8 mouse cellular contexts compared by ENCODE assay signal in genomic region chr7:45016761-45017160, GRCm38 (mm10). TPM values are rescaled to one million over a fixed set of nuclear protein-coding genes. Genes with fewer than 3 reads are reported as not detected.
A peak's percentile ranks its signal among the peaks of the same experiment; 100 is the strongest.
DNase-seq lines count a peak whose midpoint lies in the region; ATAC-seq and TF ChIP-seq lines count a peak whose summit lies in the region.

No protein-coding gene starts in this region.

- peak overlapping the region; percentile 96 for H3K9ac ChIP-seq in liver, embryonic 13.5 days

- H3K4me3 ChIP-seq in erythroblast, embryonic 14.5 days (replicated peaks), result peak overlapping the region; percentile 87
- peak overlapping the region; percentile 63 for H3K4me3 ChIP-seq in thymus, adult 2 months (ENCODE audit: control insufficient read depth, insufficient read depth, low read length)
- H3K4me3 ChIP-seq in liver, embryonic 13.5 days (replicated peaks), result peak overlapping the region; percentile 92

- TF ChIP-seq POLR2A in thymus, adult 2 months (IDR thresholded peaks at IDR 0.05; ENCODE audit: control insufficient read depth, extremely low read depth, insufficient read depth, low read length, poor library complexity), result no peak

- no peak for DNase-seq in thymus, adult 2 months
- DNase-seq in thymus, adult 18-20 months, result no peak
- DNase-seq in liver, embryonic 13.5 days, result no peak
- no peak for DNase-seq in left cerebral cortex, adult 9 months (ENCODE audit: low spot score in 2 of 2)
- DNase-seq in gastrocnemius, postnatal 14 days, result no peak
- no peak for DNase-seq in spleen, adult 18-20 months

- ATAC-seq in erythroblast, adult 5-6 weeks (replicated peaks; ENCODE audit: low FRiP score, poor library complexity, severe bottlenecking), result no peak
- ATAC-seq in liver, embryonic 13.5 days (ENCODE audit: low read depth), result no peak

- H3K27me3 ChIP-seq in erythroblast, embryonic 14.5 days (ENCODE audit: control insufficient read depth), result peaks cover 38% of the 10 kb centered on the region
- H3K27me3 ChIP-seq in thymus, adult 2 months (ENCODE audit: control insufficient read depth, insufficient read depth, low read length), result no peaks in the 10 kb centered on the region
- peaks cover 33% of the 10 kb centered on the region for H3K27me3 ChIP-seq in liver, embryonic 13.5 days

- intact Hi-C loops in gastrocnemius, postnatal 14 days (cut with DNase I; ENCODE audit: low total_unique reads), result no loop called here

- peak overlapping the region; percentile 64; the same call in 1 of the 2 replicates for H3K27ac ChIP-seq in thymus, adult 2 months (ENCODE audit: control insufficient read depth, insufficient read depth, low read length)
- H3K27ac ChIP-seq in liver, embryonic 13.5 days, result peak overlapping the region; percentile 97

- H3K4me2 ChIP-seq in liver, embryonic 13.5 days, result peak overlapping the region; percentile 97

- H3K36me3 ChIP-seq in erythroblast, embryonic 14.5 days (ENCODE audit: control insufficient read depth), result peaks cover 26% of the 10 kb centered on the region
- peaks cover 8% of the 10 kb centered on the region; the same call in 1 of the 2 replicates for H3K36me3 ChIP-seq in thymus, adult 2 months (ENCODE audit: control insufficient read depth, insufficient read depth, low read length)
- H3K36me3 ChIP-seq in liver, embryonic 13.5 days, result peaks cover 23% of the 10 kb centered on the region

- TF ChIP-seq CTCF in thymus, adult 2 months (IDR thresholded peaks at IDR 0.05; ENCODE audit: borderline replicate concordance, control insufficient read depth, extremely low read depth, insufficient read depth, low read length, poor library complexity), result no peak

- WGBS in thymus, adult 2 months, result 0% methylated on average over 4 of the region's 4 CpGs
- under 1% methylated on average over 4 of the region's 4 CpGs for WGBS in liver, embryonic 13.5 days (ENCODE audit: insufficient replicate concordance)

- peaks cover 68% of the 10 kb centered on the region for H3K4me1 ChIP-seq in erythroblast, embryonic 14.5 days (ENCODE audit: control insufficient read depth)
- peaks cover 3% of the 10 kb centered on the region for H3K4me1 ChIP-seq in thymus, adult 2 months (replicated peaks; ENCODE audit: control insufficient read depth, insufficient read depth, low read length)
- H3K4me1 ChIP-seq in liver, embryonic 13.5 days (replicated peaks), result peaks cover 60% of the 10 kb centered on the region

- no peaks in the 10 kb centered on the region for H3K9me3 ChIP-seq in erythroblast, embryonic 14.5 days (ENCODE audit: control insufficient read depth, low read length)
- no peaks in the 10 kb centered on the region for H3K9me3 ChIP-seq in liver, embryonic 13.5 days (replicated peaks)

RNA-seq across cellular contexts. Expression of gene Scaf1, which starts 0.6 kb away (rescaled TPM):
- polyA plus RNA-seq in erythroblast, embryonic 14.5 days (2012), result 29.6 and 31.0 TPM in 2 replicates
- total RNA-seq in erythroblast, adult 5-6 weeks (2015; ENCODE audit: low replicate concordance), result 7.9 and 10.7 TPM in 2 replicates
- total RNA-seq in erythroblast, adult 5-6 weeks (2017; ENCODE audit: low replicate concordance), result 9.8 and 10.0 TPM in 2 replicates
- 118 and 131 TPM in 2 replicates for polyA plus RNA-seq in thymus, adult 2 months (2012; rRNA removed)
- polyA plus RNA-seq in liver, embryonic 13.5 days (2015; fragmentation: Nextera tagmentation; extraction: Ambion mirVana), result 10.4 and 11.8 TPM in 2 replicates
- 10 to 100 TPM; 35.6 to 40.1 TPM for total RNA-seq in gastrocnemius, postnatal 14 days (2021)

RNA-seq across cellular contexts. Expression of gene Rras, which starts 1.0 kb away (rescaled TPM):
- 0.45 and 0.53 TPM in 2 replicates for polyA plus RNA-seq in erythroblast, embryonic 14.5 days (2012)
- total RNA-seq in erythroblast, adult 5-6 weeks (2015; ENCODE audit: low replicate concordance), result 7.5 and 10.8 TPM in 2 replicates
- 0.60 TPM in 1 of 2 replicates, not detected in the other for total RNA-seq in erythroblast, adult 5-6 weeks (2017; ENCODE audit: low replicate concordance)
- 41.7 and 62.3 TPM in 2 replicates for polyA plus RNA-seq in thymus, adult 2 months (2012; rRNA removed)
- polyA plus RNA-seq in liver, embryonic 13.5 days (2015; fragmentation: Nextera tagmentation; extraction: Ambion mirVana), result 14.4 and 15.0 TPM in 2 replicates
- 10 to 100 TPM; 43.1 to 53.1 TPM for total RNA-seq in gastrocnemius, postnatal 14 days (2021)

RNA-seq across cellular contexts. Expression of gene Bcl2l12, which starts 18.2 kb away (rescaled TPM):
- 6.1 and 6.4 TPM in 2 replicates for polyA plus RNA-seq in erythroblast, embryonic 14.5 days (2012)
- total RNA-seq in erythroblast, adult 5-6 weeks (2015; ENCODE audit: low replicate concordance), result 2.9 and 9.6 TPM in 2 replicates
- total RNA-seq in erythroblast, adult 5-6 weeks (2017; ENCODE audit: low replicate concordance), result 1.3 and 2.5 TPM in 2 replicates
- polyA plus RNA-seq in thymus, adult 2 months (2012; rRNA removed), result 85.6 and 87.4 TPM in 2 replicates
- polyA plus RNA-seq in liver, embryonic 13.5 days (2015; fragmentation: Nextera tagmentation; extraction: Ambion mirVana), result 18.2 and 20.1 TPM in 2 replicates
- 10 to 100 TPM in 1 of 2 experiments, 1 to 10 TPM in 1; 10.0 to 10.6 TPM for total RNA-seq in gastrocnemius, postnatal 14 days (2021)

RNA-seq across cellular contexts. Expression of gene Irf3, which starts 19.3 kb away (rescaled TPM):
- 10.4 and 10.6 TPM in 2 replicates for polyA plus RNA-seq in erythroblast, embryonic 14.5 days (2012)
- 15.5 and 24.2 TPM in 2 replicates for total RNA-seq in erythroblast, adult 5-6 weeks (2015; ENCODE audit: low replicate concordance)
- 17.0 and 34.1 TPM in 2 replicates for total RNA-seq in erythroblast, adult 5-6 weeks (2017; ENCODE audit: low replicate concordance)
- polyA plus RNA-seq in thymus, adult 2 months (2012; rRNA removed), result 227 and 277 TPM in 2 replicates
- 41.0 and 42.4 TPM in 2 replicates for polyA plus RNA-seq in liver, embryonic 13.5 days (2015; fragmentation: Nextera tagmentation; extraction: Ambion mirVana)
- 10 to 100 TPM; 20.0 to 22.2 TPM for total RNA-seq in gastrocnemius, postnatal 14 days (2021)

RNA-seq across cellular contexts. Expression of gene Prmt1, which starts 30.4 kb away (rescaled TPM):
- polyA plus RNA-seq in erythroblast, embryonic 14.5 days (2012), result 4.3 and 4.9 TPM in 2 replicates
- total RNA-seq in erythroblast, adult 5-6 weeks (2015; ENCODE audit: low replicate concordance), result 21.7 and 73.4 TPM in 2 replicates
- total RNA-seq in erythroblast, adult 5-6 weeks (2017; ENCODE audit: low replicate concordance), result 9.2 and 30.6 TPM in 2 replicates
- 242 and 260 TPM in 2 replicates for polyA plus RNA-seq in thymus, adult 2 months (2012; rRNA removed)
- 214 and 220 TPM in 2 replicates for polyA plus RNA-seq in liver, embryonic 13.5 days (2015; fragmentation: Nextera tagmentation; extraction: Ambion mirVana)
- total RNA-seq in gastrocnemius, postnatal 14 days (2021), result 100 to 1,000 TPM; 144 to 227 TPM

Comparison
In these comparisons a context has a peak if more than half of its experiments do, and no peak if none do; other contexts are left out.
1. RNA of gene Rras, which starts 1.0 kb away (polyA plus RNA-seq): 41.7 to 62.3 TPM in thymus, adult 2 months and 14.4 to 15.0 TPM in liver, embryonic 13.5 days; 0.45 to 0.53 TPM in erythroblast, embryonic 14.5 days; every median in the first group is over 10 times any median in the second.
2. Peak in every context shown above with its lines, with median percentiles within 50 percentile points of each other: H3K4me3 ChIP-seq.